Mouse (Mus musculus) liver, adult 2 months (tissue): Measurements from ENCODE around the gene Fpgs.

Experiments used
- CTCF ChIP-seq: fragments of 200-500 bp; IDR thresholded peaks from 2 replicates; pipeline ENCODE4 v1.5.1; 2011; ENCODE audit warnings: low read depth, low read length, control low read depth
- POLR2A ChIP-seq: fragments of 200-500 bp; IDR thresholded peaks from 2 replicates; pipeline ENCODE4 v1.6.1; 2011; ENCODE audit warnings: low read length, control low read depth; ENCODE audit not compliant: insufficient read depth; ENCODE audit errors: extremely low read depth

- no peak for TF ChIP-seq CTCF
- no peak for TF ChIP-seq POLR2A
These were observed 59.0 kb downstream of the Fpgs start for GRCm38 (mm10) chr2:32644799-32645475.
